Mouse (Mus musculus): ENCODE measurements around the gene Hist1h2bb. TPM values are rescaled to one million over a fixed set of nuclear protein-coding genes. Genes with fewer than 3 reads are reported as not detected.

The Hist1h2bb gene
- total and polyA plus RNA-seq, 3 experiments, result 3.2 to 2,278 TPM; not detected in 1

GRCm38 (mm10) chr13:23755000-23755399, 8.5 kb downstream of the Hist1h2bb start:
- H3K4me1 ChIP-seq (ENCODE audit: control insufficient read depth in 1 of 2, insufficient read depth in 2 of 2, low read length in 2 of 2), result peaks cover 0 to 14% of the 10 kb centered on the region in 2 experiments; a peak in 2 of 4 replicates

GRCm38 (mm10) chr13:23756790-23757189, 10.3 kb downstream of the Hist1h2bb start, which contains the start of gene Hist1h4b:
TSS of gene Hist1h4b (plus strand) at chr13:23757013.
- no peaks in the 10 kb centered on the region for H3K9me3 ChIP-seq (replicated peaks; ENCODE audit: insufficient read depth, low read length)
- no peaks in the 10 kb centered on the region for H3K27me3 ChIP-seq (ENCODE audit: control insufficient read depth in 1 of 2, insufficient read depth in 2 of 2, low read length in 2 of 2)
- peak within 1 kb of the TSS in 1 of 2 experiments; percentile 30; a peak in 1 of 4 replicates for H3K4me3 ChIP-seq (ENCODE audit: control insufficient read depth in 1 of 2, insufficient read depth in 1 of 2, low read depth in 2 of 2, low read length in 2 of 2)
- H3K79me2 ChIP-seq (ENCODE audit: control insufficient read depth, insufficient read depth, low read length, poor library complexity), result no peaks in the 10 kb centered on the region; the same call in 1 of the 2 replicates
- TF ChIP-seq BHLHE40 (IDR thresholded peaks at IDR 0.05; ENCODE audit: borderline replicate concordance, low read depth, low read length), result no peak
- peak in 1 of 2 experiments; percentile 98; a peak in 2 of 4 replicates for TF ChIP-seq POLR2A (IDR thresholded peaks at IDR 0.05; ENCODE audit: control insufficient read depth in 1 of 2, insufficient read depth in 1 of 2, low read depth in 1 of 2, low read length in 2 of 2, poor library complexity in 1 of 2)
- no peak for TF ChIP-seq ZNF384 (IDR thresholded peaks at IDR 0.05; ENCODE audit: low read depth, low read length)
- peak; percentile 98; the same call in 1 of the 2 replicates for TF ChIP-seq POLR2AphosphoS5 (IDR thresholded peaks at IDR 0.05; ENCODE audit: borderline replicate concordance, low read depth, low read length)
- no peak for TF ChIP-seq CHD1 (IDR thresholded peaks at IDR 0.05; ENCODE audit: low read depth, low read length)
- TF ChIP-seq TBP (IDR thresholded peaks at IDR 0.05; ENCODE audit: low read depth, low read length), result peak; percentile 99
- no peak for TF ChIP-seq POLR2AphosphoS2 (IDR thresholded peaks at IDR 0.05; ENCODE audit: low read length)
- peaks cover 0 to 11% of the 10 kb centered on the region in 2 experiments; a peak in 2 of 4 replicates for H3K4me1 ChIP-seq (ENCODE audit: control insufficient read depth in 1 of 2, insufficient read depth in 2 of 2, low read length in 2 of 2)
- peak; percentile 97 for DNase-seq (ENCODE audit: low read depth, low spot score)
- H3K9ac ChIP-seq (ENCODE audit: control insufficient read depth, low read depth, low read length, poor library complexity, severe bottlenecking), result peak within 1 kb of the TSS; percentile 67
- peaks cover 0 to 49% of the 10 kb centered on the region in 2 experiments; a peak in 2 of 4 replicates for H3K36me3 ChIP-seq (ENCODE audit: control insufficient read depth in 1 of 2, insufficient read depth in 2 of 2, low read length in 2 of 2)
- peak within 1 kb of the TSS; percentile 81 for H3K27ac ChIP-seq (ENCODE audit: control insufficient read depth, low read depth, low read length)

More at GRCm38 (mm10) chr13:23755000-23755399, 8.5 kb downstream of the Hist1h2bb start:
- H3K4me3 ChIP-seq (ENCODE audit: control insufficient read depth in 1 of 2, insufficient read depth in 1 of 2, low read depth in 2 of 2, low read length in 2 of 2), result no peak overlapping the region
- H3K27me3 ChIP-seq (ENCODE audit: control insufficient read depth in 1 of 2, insufficient read depth in 2 of 2, low read length in 2 of 2), result no peaks in the 10 kb centered on the region
- no peaks in the 10 kb centered on the region; the same call in 1 of the 2 replicates for H3K79me2 ChIP-seq (ENCODE audit: control insufficient read depth, insufficient read depth, low read length, poor library complexity)
- H3K9me3 ChIP-seq (replicated peaks; ENCODE audit: insufficient read depth, low read length), result no peaks in the 10 kb centered on the region
- peak; percentile 55 for DNase-seq (ENCODE audit: low read depth, low spot score)
- peak overlapping the region; percentile 54 for H3K9ac ChIP-seq (ENCODE audit: control insufficient read depth, low read depth, low read length, poor library complexity, severe bottlenecking)
- H3K36me3 ChIP-seq (ENCODE audit: control insufficient read depth in 1 of 2, insufficient read depth in 2 of 2, low read length in 2 of 2), result peaks cover 0 to 55% of the 10 kb centered on the region in 2 experiments; a peak in 2 of 4 replicates
- peak overlapping the region; percentile 89 for H3K27ac ChIP-seq (ENCODE audit: control insufficient read depth, low read depth, low read length)
- TF ChIP-seq POLR2AphosphoS2 (IDR thresholded peaks at IDR 0.05; ENCODE audit: low read length) (no peak), MAZ (IDR thresholded peaks at IDR 0.05; ENCODE audit: low read depth, low read length) (no peak), ETS1 (IDR thresholded peaks at IDR 0.05; ENCODE audit: low read depth, low read length) (no peak), ZC3H11A (IDR thresholded peaks at IDR 0.05; ENCODE audit: low read depth, low read length) (no peak), RAD21 (IDR thresholded peaks at IDR 0.05; ENCODE audit: low read depth, low read length) (no peak), NRF1 (IDR thresholded peaks at IDR 0.05; ENCODE audit: insufficient read depth, low read depth, low read length, poor library complexity, severe bottlenecking) (no peak), NELFE (IDR thresholded peaks at IDR 0.05; ENCODE audit: low read depth, low read length) (no peak), GATA1 (IDR thresholded peaks at IDR 0.05; ENCODE audit: low read depth, low read length) (no peak), POLR2A (IDR thresholded peaks at IDR 0.05; ENCODE audit: control insufficient read depth in 1 of 2, insufficient read depth in 1 of 2, low read depth in 1 of 2, low read length in 2 of 2, poor library complexity in 1 of 2) (no peak), MEF2A (IDR thresholded peaks at IDR 0.05; ENCODE audit: extremely low read depth, insufficient replicate concordance, low read depth, low read length, poor library complexity, severe bottlenecking) (no peak)

Measured in MEL (cell line).